Mouse (Mus musculus) thymus, postnatal 36 days (tissue): Measurements from ENCODE around the gene Sry.

Experiments used
- DNase-seq, 2 experiments: peaks; one replicate each; pipeline ENCODE4 v3.0.0; 2022; ENCODE audit warnings: mixed read lengths in 2 of 2

Gene Sry

DNA sequence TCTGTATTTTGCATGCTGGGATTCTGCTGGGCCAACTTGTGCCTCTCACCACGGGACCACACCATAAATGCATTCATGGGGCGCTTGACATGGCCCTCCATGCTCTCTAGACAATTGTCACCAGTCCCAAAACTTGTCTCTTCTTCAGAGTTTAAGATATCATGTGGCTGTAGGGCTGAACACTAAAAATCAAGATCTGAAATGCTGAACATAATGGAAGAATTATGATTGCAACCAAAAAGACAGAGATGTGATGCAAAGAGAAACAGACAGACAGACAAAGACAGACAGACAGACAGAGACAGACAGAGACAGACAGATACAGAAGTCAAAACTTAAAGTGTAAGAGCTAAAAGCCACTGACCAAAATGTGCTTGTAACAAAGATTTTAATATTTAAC lies at the start of gene Sry:
Sry (minus strand) TSS at position 101 of the 400 bp plus-strand sequence.
- DNase-seq, result no peak
